Mouse (Mus musculus) left cerebral cortex, postnatal 36 days (tissue): ENCODE results near the gene Olfr1416. TPM values are rescaled to one million over a fixed set of nuclear protein-coding genes. Genes with fewer than 3 reads are reported as not detected.
A peak's percentile ranks its signal among the peaks of the same experiment; 100 is the strongest.

Experiments
- DNase-seq, 2 experiments: peaks; one replicate each; pipeline ENCODE4 v3.0.0; 2021 to 2022; ENCODE audit warnings: low spot score in 2 of 2, mixed read lengths in 1 of 2
- intact Hi-C: fragments of 180-260 bp; cut with DNase I; formaldehyde crosslinking; loops from one replicate; pipeline ENCODE4 v1.15.1; 2025
- microRNA-seq: library from miRNA; unstranded; fragments of <30 nt; microRNA quantifications from one replicate; pipeline ENCODE4 v1.2.0, GENCODE M21; 2022
- total RNA-seq, 2 experiments: library from RNA; stranded (reverse); gene quantifications; 2 replicates each; pipeline ENCODE4 v1.2.3; 2021

The Olfr1416 gene
- total RNA-seq, 2 experiments from 2014 or later: not detected

DNA sequence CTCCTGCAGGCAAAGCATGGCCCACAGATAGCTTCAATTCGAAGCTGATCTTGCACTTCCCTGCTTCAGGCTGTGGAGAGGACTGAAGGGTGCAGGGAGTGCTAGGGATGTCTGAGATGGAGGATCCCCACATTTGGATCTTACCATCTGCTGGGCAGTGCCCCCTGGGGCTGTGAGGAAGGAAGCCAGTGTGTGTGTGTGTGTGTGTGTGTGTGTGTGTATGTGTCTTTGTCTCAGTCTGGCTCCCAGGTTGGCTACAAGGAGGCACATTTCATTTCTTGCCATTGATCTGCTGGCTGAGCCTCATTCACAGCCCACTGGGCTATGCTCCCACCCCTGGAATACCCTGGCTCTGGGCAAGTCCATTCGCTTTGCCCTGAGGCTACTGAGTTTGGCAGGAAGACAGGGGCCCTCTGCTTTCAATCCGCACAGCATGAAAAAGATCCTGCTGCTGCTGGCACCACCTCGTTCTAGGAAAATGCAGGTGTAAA lies 48.0 kb downstream of the Olfr1416 start:
- DNase-seq: peak in 1 of 2 experiments; percentile 5

DNA sequence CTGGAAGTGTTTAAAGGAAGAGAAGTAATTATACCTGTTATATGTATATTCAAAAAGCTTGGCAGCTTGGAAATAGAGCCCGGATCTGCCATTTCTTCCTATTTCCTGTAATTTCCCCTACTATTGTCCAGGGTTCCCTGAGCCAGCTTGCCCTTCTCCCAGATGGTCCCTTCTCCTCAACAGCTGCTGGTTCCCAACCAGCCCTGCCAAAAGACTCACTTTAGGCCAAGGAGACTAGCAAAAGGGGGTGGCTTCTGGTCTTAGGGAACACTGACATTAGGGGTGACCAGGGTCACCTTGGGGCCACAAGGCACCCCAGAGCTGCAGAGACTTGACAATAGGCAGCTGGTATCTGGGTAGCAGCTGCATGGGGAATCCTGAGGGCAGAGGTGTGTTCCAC lies 49.9 kb downstream of the Olfr1416 start:
- peak in 1 of 2 experiments; percentile 2 for DNase-seq
- intact Hi-C loops: no loop called here

More for the DNA sequence above, 48.0 kb downstream of the Olfr1416 start:
- intact Hi-C loops: no loop called here

GRCm38 (mm10) chr1:92432791-92433190 lies 52.1 kb downstream of the Olfr1416 start:
- intact Hi-C loops: no loop called here
- no peak for DNase-seq

GRCm38 (mm10) chr1:92432098-92432497 lies 52.8 kb downstream of the Olfr1416 start:
- intact Hi-C loops: no loop called here
- DNase-seq: no peak

GRCm38 (mm10) chr1:92431420-92431819 lies 53.5 kb downstream of the Olfr1416 start:
- DNase-seq: no peak
- intact Hi-C loops: no loop called here

- DNase-seq: no peak
- intact Hi-C loops: no loop called here
These were observed 53.9 kb downstream of the Olfr1416 start for GRCm38 (mm10) chr1:92430991-92431390.

Small RNA genes lying within 50 kb of the gene (microRNA-seq; reads per million reads assigned to microRNA genes)
- gene Mir6900: 9.1 reads per million, percentile 28 among the genes with 10 or more reads in this experiment

Other genes with a start within 250 kb of the Olfr1416 start
- gene Ndufa10, start 11.3 kb downstream of the Olfr1416 start, total RNA-seq: 100 to 1,000 TPM; 217 to 221 TPM
- not detected for gene Olfr1415, start 11.0 kb upstream of the Olfr1416 start, total RNA-seq
- not detected for gene Olfr1414, start 33.5 kb upstream of the Olfr1416 start, total RNA-seq
- not detected for gene Olfr1413, start 86.2 kb upstream of the Olfr1416 start, total RNA-seq
- not detected for gene Olfr1412, start 100.7 kb upstream of the Olfr1416 start, total RNA-seq
- gene Olfr1411, start 109.3 kb upstream of the Olfr1416 start, total RNA-seq: not detected
- gene Olfr1410, start 120.7 kb upstream of the Olfr1416 start, total RNA-seq: not detected
- not detected for gene Olfr12, start 132.7 kb upstream of the Olfr1416 start, total RNA-seq
- gene Cops9, start 156.9 kb upstream of the Olfr1416 start, total RNA-seq: 100 to 1,000 TPM; 233 to 246 TPM
- gene Otos, start 163.7 kb upstream of the Olfr1416 start, total RNA-seq: not detected